Mouse (Mus musculus): Measurements from ENCODE around the gene Ccnd1.

GRCm38 (mm10) chr7:144911121-144911520 lies 28.6 kb downstream of the Ccnd1 start:
- TF ChIP-seq GATA1 (IDR thresholded peaks at IDR 0.05; ENCODE audit: low read length) (no peak), TAL1 (IDR thresholded peaks at IDR 0.05; ENCODE audit: low read length) (no peak)

All from erythroblast, embryonic 14.5 days (primary cell).